Mouse (Mus musculus) forebrain, embryonic 14.5 days (tissue): ENCODE measurements around the gene Zfp646. TPM values are rescaled to one million over a fixed set of nuclear protein-coding genes. Genes with fewer than 3 reads are reported as not detected.

Source experiments
- ATAC-seq: fragments of 200-750 bp; cut with Nextera tagmentation; 2 replicates; pipeline ENCODE4 v1.8.0; 2017; ENCODE audit warnings: mild to moderate bottlenecking, moderate library complexity
- DNase-seq: peaks from one replicate; pipeline ENCODE4 v3.0.0-alpha.2; 2015; ENCODE audit warnings: low spot score
- H3K27ac ChIP-seq: fragments of 300-500 bp; sonication (generic); 2 replicates; pipeline ENCODE4 v1.5.1; 2014; ENCODE audit warnings: low read depth, mild to moderate bottlenecking, control low read depth, low read length, moderate library complexity
- H3K27me3 ChIP-seq: fragments of 300-500 bp; sonication (generic); replicated peaks from 2 replicates; pipeline ENCODE4 v1.6.1; 2014; ENCODE audit warnings: low read length, control low read depth, mixed read lengths; ENCODE audit not compliant: control insufficient read depth, insufficient read depth
- H3K36me3 ChIP-seq: fragments of 300-500 bp; sonication (generic); 2 replicates; pipeline ENCODE4 v1.6.1; 2014; ENCODE audit warnings: low read length, control low read depth; ENCODE audit not compliant: control insufficient read depth, insufficient read depth
- H3K4me1 ChIP-seq: fragments of 300-500 bp; sonication (generic); 2 replicates; pipeline ENCODE4 v1.6.1; 2014; ENCODE audit warnings: antibody characterized with exemption, low read length, control low read depth; ENCODE audit not compliant: control insufficient read depth, insufficient read depth
- H3K4me2 ChIP-seq: fragments of 300-500 bp; sonication (generic); 2 replicates; pipeline ENCODE4 v1.6.1; 2014; ENCODE audit warnings: mild to moderate bottlenecking, control low read depth, low read length
- H3K4me3 ChIP-seq: fragments of 300-500 bp; sonication (generic); 2 replicates; pipeline ENCODE4 v1.5.1; 2014; ENCODE audit warnings: low read depth, low read length, control low read depth
- H3K9ac ChIP-seq: fragments of 300-500 bp; sonication (generic); 2 replicates; pipeline ENCODE4 v1.6.1; 2014; ENCODE audit warnings: mild to moderate bottlenecking, low read length, control low read depth, moderate library complexity
- H3K9me3 ChIP-seq: fragments of 300-500 bp; sonication (generic); replicated peaks from 2 replicates; pipeline ENCODE4 v1.6.1; 2016; ENCODE audit warnings: low read length, control low read depth, mixed read lengths; ENCODE audit not compliant: control insufficient read depth
- WGBS: fragments of 180-500 bp; shearing (Covaris S2); extraction: QIAGEN DNeasy Blood & Tissue Kit; methylation state at CpG from one replicate; pipeline ENCODE4 v1.1.7; 2014; 5-methylcytosine and 5-hydroxymethylcytosine counted together
- polyA plus RNA-seq: library from polyadenylated mRNA; unstranded; fragments of >200 nt; fragmentation: Nextera tagmentation; extraction: Ambion mirVana; gene quantifications from 2 replicates; pipeline ENCODE4 v1.2.1, GENCODE M21; 2014

Zfp646 gene
- polyA plus RNA-seq, 1 experiment from 2014 or later: 12.0 TPM

DNA sequence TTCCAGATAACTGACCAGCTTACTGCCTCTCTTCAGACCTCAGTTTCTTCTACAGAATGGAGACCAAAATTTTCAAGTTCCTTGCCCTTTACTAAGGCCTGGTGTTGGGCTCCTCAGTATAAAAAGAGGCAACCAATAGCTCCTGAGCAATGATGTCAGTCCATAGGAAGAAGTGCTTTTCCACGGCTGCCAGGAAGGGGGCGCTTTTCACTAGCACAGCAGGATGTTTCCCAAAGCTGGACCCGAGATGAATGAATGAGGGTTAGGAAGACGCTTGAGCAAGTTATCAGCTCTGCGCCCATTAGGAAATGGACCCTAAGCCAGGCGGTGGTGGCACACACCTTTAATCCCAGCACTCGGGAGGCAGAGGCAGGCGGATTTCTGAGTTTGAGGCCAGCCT, 45.5 kb downstream of the Zfp646 start:
- no peak overlapping the region for H3K27ac ChIP-seq
- WGBS: 61% methylated on average over 8 of the region's 8 CpGs
- ATAC-seq (no peak), DNase-seq (no peak)
- no peak overlapping the region for H3K9ac ChIP-seq
- H3K4me3 ChIP-seq: no peak overlapping the region
- no peaks in the 10 kb centered on the region for H3K27me3 ChIP-seq
- no peaks in the 10 kb centered on the region for H3K4me1 ChIP-seq
- H3K36me3 ChIP-seq: peaks cover 74% of the 10 kb centered on the region
- no peaks in the 10 kb centered on the region for H3K9me3 ChIP-seq
- no peak overlapping the region for H3K4me2 ChIP-seq

DNA sequence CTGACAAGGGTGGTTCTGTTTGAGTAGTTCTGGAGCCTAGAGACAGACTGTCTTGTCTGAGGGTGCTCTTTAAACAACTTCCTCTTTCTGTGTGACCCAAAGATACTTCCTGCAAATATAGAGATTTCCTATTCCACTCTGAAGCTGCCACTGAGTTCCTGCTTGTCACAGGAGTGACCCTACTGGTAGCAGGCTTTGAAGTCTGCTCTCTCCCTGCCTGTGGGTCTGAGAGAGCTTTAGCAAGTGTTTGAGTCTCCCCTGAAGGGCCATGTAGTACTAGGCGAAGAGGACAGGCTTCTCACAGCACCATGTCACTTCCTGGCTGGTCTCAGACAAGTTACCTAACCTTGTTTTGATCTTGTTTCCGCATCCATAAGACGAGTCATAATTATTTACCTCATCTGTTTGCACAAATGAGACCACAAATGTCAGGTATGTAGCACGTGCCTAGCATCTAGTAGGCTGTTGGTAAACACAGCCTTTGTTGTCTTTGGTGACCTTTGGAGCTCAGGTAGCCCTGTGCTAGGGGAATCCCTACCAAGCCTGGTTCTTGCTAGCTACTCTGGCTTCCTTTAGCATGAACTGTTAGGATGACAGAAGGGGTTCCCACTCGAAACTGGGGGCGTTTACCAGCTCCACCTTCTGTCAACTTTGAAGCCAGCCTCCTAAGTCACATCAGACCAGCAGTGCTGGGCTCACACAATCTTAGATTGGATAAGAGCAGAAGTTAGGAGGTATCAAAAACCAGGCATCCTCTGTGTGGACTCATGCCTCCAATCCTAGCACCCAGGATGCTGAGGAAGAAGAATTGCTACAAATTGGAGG, 46.6 kb downstream of the Zfp646 start:
- Histone ChIP-seq H3K4me2 (no peak overlapping the region), H3K9me3 (no peaks in the 10 kb centered on the region), H3K27ac (no peak overlapping the region), H3K4me3 (no peak overlapping the region), H3K4me1 (no peaks in the 10 kb centered on the region), H3K27me3 (no peaks in the 10 kb centered on the region), H3K36me3 (peaks cover 67% of the 10 kb centered on the region), H3K9ac (no peak overlapping the region)
- ATAC-seq: no peak
- WGBS: 85% methylated on average over 6 of the region's 6 CpGs
- no peak for DNase-seq

DNA sequence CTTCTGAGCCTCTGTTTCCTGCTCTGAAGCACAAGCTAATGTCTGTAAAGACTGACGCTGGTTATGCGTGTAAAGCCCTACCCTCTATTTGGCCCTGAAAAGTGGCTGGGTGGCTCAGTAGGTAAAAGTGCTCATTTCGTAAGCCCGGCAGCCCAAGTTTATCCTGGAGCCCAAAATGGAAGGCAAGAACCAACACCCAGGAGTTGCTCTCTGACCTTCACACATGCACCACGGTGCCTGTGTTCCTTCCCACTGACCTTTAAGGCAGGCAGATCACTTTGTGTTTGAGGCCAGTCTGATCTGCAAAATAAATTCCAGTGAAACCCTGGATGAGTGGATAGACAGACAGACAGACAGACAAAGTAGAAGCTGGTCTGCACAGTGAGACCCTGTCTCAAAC, 47.7 kb downstream of the Zfp646 start:
- peaks cover 58% of the 10 kb centered on the region for H3K36me3 ChIP-seq

DNA sequence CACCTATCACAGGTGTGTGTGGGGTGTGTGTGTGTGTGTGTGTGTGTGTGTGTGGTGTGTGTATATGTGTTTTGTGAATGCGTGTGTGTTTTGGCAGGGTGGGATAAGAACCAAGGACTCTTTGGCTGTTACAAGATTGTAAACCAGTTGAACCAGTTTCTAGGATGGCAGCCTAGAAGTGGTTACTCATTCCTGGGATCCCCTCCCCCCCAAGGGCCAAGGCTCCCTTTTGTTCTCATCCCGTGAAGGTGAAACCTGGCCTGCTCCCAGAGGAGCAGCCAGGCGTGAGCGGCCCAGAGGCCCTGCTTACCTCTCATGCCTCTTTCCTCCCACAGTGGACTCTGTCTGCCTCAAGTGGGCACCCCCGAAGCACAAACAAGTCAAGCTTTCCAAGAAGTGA, 49.2 kb downstream of the Zfp646 start:
- Histone ChIP-seq H3K27ac (no peak overlapping the region), H3K9me3 (no peaks in the 10 kb centered on the region), H3K9ac (no peak overlapping the region), H3K4me3 (no peak overlapping the region), H3K4me1 (no peaks in the 10 kb centered on the region), H3K27me3 (no peaks in the 10 kb centered on the region; the same call in 1 of the 2 replicates), H3K4me2 (no peak overlapping the region), H3K36me3 (peaks cover 54% of the 10 kb centered on the region)
- no peak for ATAC-seq
- WGBS: 51% methylated on average over 5 of the region's 5 CpGs
- no peak for DNase-seq

More for the DNA sequence above, 47.7 kb downstream of the Zfp646 start:
- Histone ChIP-seq H3K4me1 (no peaks in the 10 kb centered on the region), H3K27ac (no peak overlapping the region), H3K9me3 (no peaks in the 10 kb centered on the region), H3K4me2 (no peak overlapping the region), H3K9ac (no peak overlapping the region), H3K27me3 (no peaks in the 10 kb centered on the region), H3K4me3 (no peak overlapping the region)
- ATAC-seq (no peak), DNase-seq (no peak)
- 91% methylated on average over 5 of the region's 5 CpGs for WGBS

DNA sequence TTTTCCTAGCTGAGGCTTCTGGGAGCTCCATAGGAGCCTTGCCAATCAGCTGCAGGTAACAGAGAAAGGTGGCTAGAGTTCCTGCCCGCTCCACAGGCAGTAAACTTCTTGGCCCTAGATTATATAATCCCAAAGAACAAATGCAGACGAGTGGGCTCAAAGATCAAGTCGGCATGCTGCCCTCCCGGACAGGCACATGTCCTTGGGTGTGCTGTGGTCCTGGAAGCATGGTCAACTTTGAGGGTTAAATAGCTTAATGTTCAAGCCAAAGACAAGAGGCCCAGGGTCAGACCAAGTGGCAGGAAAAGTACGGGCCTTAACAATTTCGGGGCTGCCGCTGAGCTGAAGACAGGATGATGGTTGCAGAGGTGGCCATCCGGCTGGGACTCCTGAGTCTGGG, 50.0 kb downstream of the Zfp646 start:
- Histone ChIP-seq H3K4me2 (no peak overlapping the region), H3K36me3 (peaks cover 46% of the 10 kb centered on the region), H3K9ac (no peak overlapping the region), H3K9me3 (no peaks in the 10 kb centered on the region), H3K4me3 (no peak overlapping the region), H3K27me3 (no peaks in the 10 kb centered on the region; the same call in 1 of the 2 replicates), H3K27ac (no peak overlapping the region), H3K4me1 (no peaks in the 10 kb centered on the region)
- DNase-seq (no peak), ATAC-seq (no peak)
- 89% methylated on average over 8 of the region's 8 CpGs for WGBS

DNA sequence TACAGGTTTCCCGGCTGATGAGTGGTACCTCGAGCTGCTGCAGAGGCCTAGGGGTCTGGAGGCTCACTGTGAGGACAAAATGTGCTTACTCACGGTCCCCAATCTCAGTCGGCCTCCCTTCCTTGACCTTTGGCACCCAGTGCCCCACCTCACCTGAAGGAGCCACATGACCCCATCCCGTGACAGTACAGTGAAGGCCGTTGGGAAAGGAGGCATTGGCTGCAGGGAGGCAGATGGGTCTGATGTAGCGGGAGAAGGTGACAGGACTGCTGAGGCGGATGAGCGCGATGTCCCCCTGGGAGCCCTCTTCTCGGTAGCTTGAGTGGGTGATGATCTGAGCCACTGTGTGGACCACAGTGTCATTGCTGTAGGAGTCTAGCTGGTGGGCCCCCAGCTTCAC, 50.8 kb downstream of the Zfp646 start:
- Histone ChIP-seq H3K4me3 (no peak overlapping the region), H3K4me1 (no peaks in the 10 kb centered on the region), H3K27ac (no peak overlapping the region), H3K9ac (no peak overlapping the region), H3K9me3 (no peaks in the 10 kb centered on the region), H3K4me2 (no peak overlapping the region), H3K27me3 (no peaks in the 10 kb centered on the region; the same call in 1 of the 2 replicates), H3K36me3 (peaks cover 45% of the 10 kb centered on the region)
- ATAC-seq (no peak), DNase-seq (no peak)
- 89% methylated on average over 11 of the region's 11 CpGs for WGBS

DNA sequence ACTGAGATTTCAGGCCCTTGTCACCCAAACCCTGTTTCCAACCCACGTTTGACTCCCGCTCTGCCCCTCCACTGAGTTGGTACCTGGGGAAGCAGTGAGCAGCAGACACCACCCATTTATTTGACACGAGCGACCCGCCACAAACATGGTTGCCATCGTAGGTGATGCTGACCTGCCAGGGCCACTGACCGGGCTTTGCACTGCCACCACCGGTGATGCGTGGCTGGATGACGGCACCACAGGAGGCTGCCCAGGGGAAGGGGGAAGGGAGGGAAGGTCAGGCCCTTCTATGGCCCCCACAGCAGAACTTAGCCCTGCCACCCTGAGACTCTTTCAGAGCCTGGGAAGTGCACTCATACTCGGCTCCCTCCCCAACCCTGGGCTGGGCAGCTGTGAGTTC, 51.7 kb downstream of the Zfp646 start:
- no peak overlapping the region for H3K27ac ChIP-seq
- no peaks in the 10 kb centered on the region; the same call in 1 of the 2 replicates for H3K27me3 ChIP-seq
- 84% methylated on average over 11 of the region's 11 CpGs for WGBS
- ATAC-seq (no peak), DNase-seq (no peak)
- H3K4me1 ChIP-seq: no peaks in the 10 kb centered on the region
- no peak overlapping the region for H3K9ac ChIP-seq
- H3K4me3 ChIP-seq: no peak overlapping the region
- H3K9me3 ChIP-seq: no peaks in the 10 kb centered on the region
- no peak overlapping the region for H3K4me2 ChIP-seq
- peaks cover 38% of the 10 kb centered on the region for H3K36me3 ChIP-seq

DNA sequence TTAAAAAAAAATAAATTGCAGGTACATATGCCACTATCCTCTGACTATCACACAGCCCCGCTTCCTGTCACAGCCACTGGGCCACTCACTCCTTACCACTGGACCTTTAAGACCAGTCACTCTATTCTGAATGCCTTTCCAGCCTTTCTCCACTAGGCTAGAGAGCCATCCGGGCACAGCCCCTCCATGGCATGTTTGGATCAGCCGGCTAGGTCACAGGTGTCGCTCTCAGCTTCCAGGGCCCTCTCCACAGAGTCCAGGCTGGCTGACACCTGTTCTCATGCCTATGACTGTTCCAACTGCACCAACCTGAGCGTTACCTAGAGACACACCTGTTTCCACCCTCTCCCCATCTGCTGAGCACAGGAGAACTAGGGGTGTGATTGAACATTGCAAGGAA, 52.6 kb downstream of the Zfp646 start:
- WGBS: 47% methylated on average over 5 of the region's 5 CpGs
- no peak for ATAC-seq
- H3K9ac ChIP-seq: no peak overlapping the region
- no peak overlapping the region for H3K4me3 ChIP-seq
- H3K27ac ChIP-seq: no peak overlapping the region
- no peaks in the 10 kb centered on the region for H3K4me1 ChIP-seq
- no peaks in the 10 kb centered on the region; the same call in 1 of the 2 replicates for H3K27me3 ChIP-seq
- H3K9me3 ChIP-seq: no peaks in the 10 kb centered on the region
- H3K36me3 ChIP-seq: peaks cover 30% of the 10 kb centered on the region
- H3K4me2 ChIP-seq: no peak overlapping the region
- no peak for DNase-seq

DNA sequence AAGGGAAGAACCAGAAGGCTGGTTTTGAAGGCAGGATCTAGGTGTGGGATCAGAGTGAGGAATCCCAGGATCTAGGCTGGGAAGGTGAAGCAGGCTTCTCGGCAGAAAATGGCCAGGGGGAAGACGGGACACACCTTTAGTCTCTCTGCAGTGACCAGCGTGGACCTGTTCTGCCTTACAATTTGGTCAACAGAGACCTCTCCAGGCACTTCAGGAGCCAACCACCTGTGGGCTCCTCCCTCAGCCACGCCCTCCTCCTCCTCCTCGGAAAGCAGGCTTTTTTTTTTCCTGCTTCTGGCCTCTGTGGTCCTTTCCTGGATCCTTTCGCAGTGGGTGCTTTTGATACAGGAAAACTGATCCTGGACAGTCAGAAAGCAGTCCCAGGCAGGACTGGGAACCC, 53.9 kb downstream of the Zfp646 start, which contains the start of gene Prss8:
Prss8 (minus strand) TSS at position 182 of the 400 bp plus-strand sequence.
- no peak within 1 kb of the TSS for H3K4me3 ChIP-seq
- no peak within 1 kb of the TSS for H3K9ac ChIP-seq
- H3K27me3 ChIP-seq: no peaks in the 10 kb centered on the region; the same call in 1 of the 2 replicates
- 15% methylated on average over 6 of the region's 6 CpGs for WGBS
- 0 out of 2 replicates have a peak, but pooled peaks cover 3% of the 10 kb centered on the region for H3K4me1 ChIP-seq
- ATAC-seq (no peak), DNase-seq (no peak)
- no peak within 1 kb of the TSS for H3K27ac ChIP-seq
- no peak within 1 kb of the TSS for H3K4me2 ChIP-seq
- peaks cover 17% of the 10 kb centered on the region for H3K36me3 ChIP-seq
- H3K9me3 ChIP-seq: no peaks in the 10 kb centered on the region
